Mouse (Mus musculus) CH12.LX (cell line): ENCODE results near the gene Fut4. TPM values are rescaled to one million over a fixed set of nuclear protein-coding genes. Genes with fewer than 3 reads are reported as not detected.

Experiments
- DNase-seq: peaks from one replicate; pipeline ENCODE4 v3.0.0-alpha.2; 2013; ENCODE audit errors: extremely low read depth
- H3K27ac ChIP-seq: 2 replicates; pipeline ENCODE4 v1.5.1; 2012; ENCODE audit warnings: low read depth, mild to moderate bottlenecking, control low read depth, moderate library complexity; ENCODE audit not compliant: insufficient read depth
- H3K27me3 ChIP-seq: replicated peaks from 2 replicates; pipeline ENCODE3; 2012; ENCODE audit warnings: inconsistent platforms
- H3K36me3 ChIP-seq, 2 experiments: replicated peaks in 1 of 2; 2 replicates each; pipeline versions ENCODE3 to v1.6.1; 2012; ENCODE audit warnings: inconsistent platforms in 1 of 2, low read length in 1 of 2, mild to moderate bottlenecking in 1 of 2, mixed read lengths in 1 of 2, moderate library complexity in 1 of 2; ENCODE audit not compliant: control insufficient read depth in 1 of 2, insufficient read depth in 1 of 2
- H3K4me1 ChIP-seq, 2 experiments: 2 replicates each; pipeline ENCODE4 v1.6.1; 2012; ENCODE audit warnings: inconsistent platforms in 1 of 2, moderate library complexity in 1 of 2; ENCODE audit not compliant: insufficient read depth in 2 of 2, control insufficient read depth in 1 of 2
- H3K4me2 ChIP-seq: 2 replicates; pipeline ENCODE4 v1.6.1; 2012; ENCODE audit warnings: low read depth, mild to moderate bottlenecking, control low read depth; ENCODE audit not compliant: poor library complexity, insufficient read depth, severe bottlenecking
- H3K4me3 ChIP-seq, 3 experiments: fragments of 150-350 bp in 1 of 3; sonication (generic) in 1 of 3; replicated peaks in 1 of 3; 2 replicates each; pipeline versions ENCODE3 to v1.5.1; 2011 to 2012; ENCODE audit warnings: low read depth in 2 of 3, low read length in 2 of 3, mild to moderate bottlenecking in 2 of 3, moderate library complexity in 2 of 3, control low read depth in 1 of 3, improper control_type of control experiment in 1 of 3, inconsistent platforms in 1 of 3, mixed read lengths in 1 of 3; ENCODE audit not compliant: poor library complexity in 1 of 3
- H3K79me2 ChIP-seq: replicated peaks from 2 replicates; pipeline ENCODE4 v1.6.1; 2012; ENCODE audit warnings: mild to moderate bottlenecking, moderate library complexity; ENCODE audit not compliant: control insufficient read depth, poor library complexity, insufficient read depth, severe bottlenecking; ENCODE audit errors: extremely low read depth
- H3K9ac ChIP-seq: 2 replicates; pipeline ENCODE4 v1.6.1; 2012; ENCODE audit warnings: low read depth, mild to moderate bottlenecking, control low read depth, moderate library complexity; ENCODE audit not compliant: insufficient read depth
- H3K9me3 ChIP-seq: replicated peaks from 2 replicates; pipeline ENCODE3; 2012; ENCODE audit warnings: low read length, inconsistent platforms, mixed read lengths
- BHLHE40 ChIP-seq: IDR thresholded peaks from 2 replicates; pipeline ENCODE4 v1.6.1; 2011; ENCODE audit warnings: mild to moderate bottlenecking, low read depth, low read length, improper control_type of control experiment
- CHD1 ChIP-seq: IDR thresholded peaks from 2 replicates; pipeline ENCODE4 v1.6.1; 2012; ENCODE audit warnings: low read depth, low read length, improper control_type of control experiment, inconsistent platforms
- CTCF ChIP-seq, 2 experiments: IDR thresholded peaks in 1 of 2; conservative IDR thresholded peaks in 1 of 2; 2 replicates each; pipeline ENCODE4 v1.5.1; 2011 to 2012; ENCODE audit warnings: low read depth in 2 of 2, low read length in 2 of 2, improper control_type of control experiment in 1 of 2, inconsistent platforms in 1 of 2, mild to moderate bottlenecking in 1 of 2, moderate library complexity in 1 of 2
- ELF1 ChIP-seq: IDR thresholded peaks from 2 replicates; pipeline ENCODE4 v1.6.1; 2014; ENCODE audit warnings: low read depth, mild to moderate bottlenecking, inconsistent platforms, low read length, improper control_type of control experiment
- GABPA ChIP-seq: IDR thresholded peaks from 2 replicates; pipeline ENCODE4 v1.6.1; 2012; ENCODE audit warnings: low read depth, low read length, improper control_type of control experiment, inconsistent platforms; ENCODE audit not compliant: insufficient replicate concordance
- HCFC1 ChIP-seq: IDR thresholded peaks from 2 replicates; pipeline ENCODE4 v1.6.1; 2012; ENCODE audit warnings: low read depth, mild to moderate bottlenecking, inconsistent platforms, low read length, improper control_type of control experiment
- JUN ChIP-seq: IDR thresholded peaks from 2 replicates; pipeline ENCODE4 v1.6.1; 2011; ENCODE audit warnings: low read depth, mild to moderate bottlenecking, low read length, improper control_type of control experiment, moderate library complexity; ENCODE audit not compliant: insufficient read depth
- JUND ChIP-seq: conservative IDR thresholded peaks from 2 replicates; pipeline ENCODE4 v1.6.1; 2011; ENCODE audit warnings: low read depth, low read length, improper control_type of control experiment
- KAT2A ChIP-seq: IDR thresholded peaks from 2 replicates; pipeline ENCODE4 v1.6.1; 2012; ENCODE audit warnings: low read length, improper control_type of control experiment, inconsistent platforms; ENCODE audit not compliant: insufficient replicate concordance
- MAFK ChIP-seq: IDR thresholded peaks from 2 replicates; pipeline ENCODE4 v1.6.1; 2011; ENCODE audit warnings: low read length, improper control_type of control experiment; ENCODE audit not compliant: insufficient replicate concordance
- MAX ChIP-seq: IDR thresholded peaks from 2 replicates; pipeline ENCODE4 v1.6.1; 2011; ENCODE audit warnings: low read length, improper control_type of control experiment
- MEF2A ChIP-seq: IDR thresholded peaks from 2 replicates; pipeline ENCODE4 v1.6.1; 2014; ENCODE audit warnings: low read depth, mild to moderate bottlenecking, inconsistent platforms, low read length, improper control_type of control experiment, borderline replicate concordance
- MXI1 ChIP-seq: IDR thresholded peaks from 2 replicates; pipeline ENCODE4 v1.6.1; 2011; ENCODE audit warnings: mild to moderate bottlenecking, low read depth, low read length, improper control_type of control experiment
- NELFE ChIP-seq: IDR thresholded peaks from 2 replicates; pipeline ENCODE4 v1.6.1; 2011; ENCODE audit warnings: low read depth, low read length, improper control_type of control experiment
- PAX5 ChIP-seq: IDR thresholded peaks from 2 replicates; pipeline ENCODE4 v1.6.1; 2012; ENCODE audit warnings: low read length, inconsistent platforms, mixed read lengths
- POLR2AphosphoS2 ChIP-seq: IDR thresholded peaks from 2 replicates; pipeline ENCODE4 v1.6.1; 2011; ENCODE audit warnings: low read depth, low read length, improper control_type of control experiment
- RAD21 ChIP-seq: IDR thresholded peaks from 2 replicates; pipeline ENCODE4 v1.6.1; 2011; ENCODE audit warnings: low read depth, mild to moderate bottlenecking, low read length, improper control_type of control experiment, moderate library complexity
- RCOR1 ChIP-seq: conservative IDR thresholded peaks from 2 replicates; pipeline ENCODE4 v1.6.1; 2012; ENCODE audit warnings: low read depth, mild to moderate bottlenecking, inconsistent platforms, low read length, improper control_type of control experiment
- SIN3A ChIP-seq: IDR thresholded peaks from 2 replicates; pipeline ENCODE4 v1.6.1; 2012; ENCODE audit warnings: low read length, improper control_type of control experiment, inconsistent platforms
- SMC3 ChIP-seq: IDR thresholded peaks from 2 replicates; pipeline ENCODE4 v1.6.1; 2011; ENCODE audit warnings: low read depth, low read length, improper control_type of control experiment
- TBP ChIP-seq: conservative IDR thresholded peaks from 2 replicates; pipeline ENCODE4 v1.6.1; 2011; ENCODE audit warnings: low read depth, low read length, improper control_type of control experiment
- UBTF ChIP-seq: IDR thresholded peaks from 2 replicates; pipeline ENCODE4 v1.6.1; 2012; ENCODE audit warnings: low read depth, mild to moderate bottlenecking, inconsistent platforms, low read length, improper control_type of control experiment, moderate library complexity
- USF2 ChIP-seq: conservative IDR thresholded peaks from 2 replicates; pipeline ENCODE4 v1.6.1; 2011; ENCODE audit warnings: low read depth, low read length, improper control_type of control experiment
- ZC3H11A ChIP-seq: IDR thresholded peaks from 2 replicates; pipeline ENCODE4 v1.6.1; 2012; ENCODE audit warnings: low read depth, mild to moderate bottlenecking, inconsistent platforms, low read length, improper control_type of control experiment
- ZKSCAN1 ChIP-seq: IDR thresholded peaks from 2 replicates; pipeline ENCODE4 v1.6.1; 2012; ENCODE audit warnings: low read depth, inconsistent platforms, low read length, improper control_type of control experiment, borderline replicate concordance
- ZMIZ1 ChIP-seq: IDR thresholded peaks from 2 replicates; pipeline ENCODE4 v1.6.1; 2012; ENCODE audit warnings: low read depth, mild to moderate bottlenecking, inconsistent platforms, low read length, improper control_type of control experiment
- ZNF384 ChIP-seq: IDR thresholded peaks from 2 replicates; pipeline ENCODE4 v1.6.1; 2012; ENCODE audit warnings: low read depth, low read length, improper control_type of control experiment, inconsistent platforms
- dilution Hi-C: fragments of 300-500 bp; cut with MboI; formaldehyde crosslinking; loops from 2 replicates; pipeline ENCODE4 v1.14.3; 2020; ENCODE audit warnings: low sequenced_read_pairs; ENCODE audit not compliant: extremely low pct_unique_long_range_greater_than_20kb, extremely low pct_ligation_motif_present
- in situ Hi-C: fragments of 300-500 bp; cut with MboI; formaldehyde crosslinking; loops from 3 replicates; pipeline ENCODE4 v1.14.3; 2019; ENCODE audit warnings: low sequenced_read_pairs, low pct_ligation_motif_present, low pct_unique_long_range_greater_than_20kb, mixed read lengths
- polyA plus RNA-seq: library from polyadenylated mRNA; unstranded; fragments of >175 nt; gene quantifications from 2 replicates; pipeline ENCODE4 v1.2.1, GENCODE M21; 2012; ENCODE audit warnings: low read depth; ENCODE audit not compliant: insufficient read length
- total RNA-seq, 2 experiments: library from RNA; depleted of rRNA; stranded (reverse); fragments of 300-350 nt in 1 of 2; fragments of >200 nt in 1 of 2; gene quantifications; 2 replicates each; pipeline ENCODE4 v1.2.3; 2012 to 2014

Fut4 gene
- total and polyA plus RNA-seq, 3 experiments, result not detected

- dilution Hi-C loops, result no loop called here
Measured at GRCm38 (mm10) chr9:14739498-14740150, 12.6 kb downstream of the Fut4 start.

DNA sequence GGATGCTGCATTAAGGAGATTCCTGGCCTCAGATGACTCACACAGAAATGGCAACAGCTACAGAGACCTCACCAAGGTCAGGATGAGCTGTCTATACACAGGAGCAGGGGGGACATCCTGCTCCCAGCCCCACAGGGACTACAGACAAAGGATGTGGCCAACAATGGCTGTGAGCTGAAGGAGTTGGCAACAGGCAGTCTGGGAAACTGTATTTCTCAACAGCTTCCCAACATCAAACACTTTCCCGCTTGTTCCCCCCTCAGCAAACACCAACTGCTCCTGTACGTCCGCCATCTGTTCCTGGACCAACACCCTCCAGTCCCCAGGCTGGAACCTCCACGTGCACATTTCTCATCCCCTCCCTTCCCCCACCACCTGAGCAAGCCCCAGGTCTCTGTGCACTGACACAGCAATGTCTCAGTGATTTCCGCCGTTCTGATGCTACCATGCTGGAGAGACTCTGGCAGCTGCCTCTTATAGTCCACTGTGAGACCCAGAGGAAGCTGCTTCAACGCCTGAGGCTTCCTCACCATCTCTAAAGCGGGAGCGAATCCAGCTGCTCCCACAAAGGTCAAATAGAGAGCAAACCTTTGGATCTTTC lies 21.2 kb downstream of the Fut4 start:
- H3K27ac ChIP-seq, result no peak overlapping the region
- no peaks in the 10 kb centered on the region for H3K79me2 ChIP-seq
- H3K36me3 ChIP-seq, result no peaks in the 10 kb centered on the region
- dilution Hi-C loops, result no loop called here
- TF ChIP-seq GABPA (no peak), HCFC1 (no peak), TBP (no peak), SIN3A (no peak), CHD1 (no peak), ZKSCAN1 (no peak), JUN (no peak), PAX5 (no peak), MAFK (no peak), UBTF (no peak), RAD21 (no peak), POLR2AphosphoS2 (no peak), ZMIZ1 (no peak), BHLHE40 (no peak), RCOR1 (no peak), NELFE (no peak)
- TF ChIP-seq, all 38 proteins: peak for 0
- Histone ChIP-seq H3K27me3 (no peaks in the 10 kb centered on the region), H3K9ac (no peak overlapping the region), H3K4me2 (no peak overlapping the region), H3K9me3 (no peaks in the 10 kb centered on the region), H3K4me3 (no peak overlapping the region), H3K4me1 (no peaks in the 10 kb centered on the region)
- no peak for DNase-seq
- in situ Hi-C loops, result no loop called here

More at GRCm38 (mm10) chr9:14739498-14740150, 12.6 kb downstream of the Fut4 start:
- H3K27ac ChIP-seq, result no peak overlapping the region
- H3K4me3 ChIP-seq, result no peak overlapping the region
- H3K9ac ChIP-seq, result no peak overlapping the region
- no peak overlapping the region for H3K4me2 ChIP-seq
- no peaks in the 10 kb centered on the region for H3K9me3 ChIP-seq
- H3K4me1 ChIP-seq, result peaks cover 2 to 21% of the 10 kb centered on the region in 2 experiments; a peak in 3 of 4 replicates
- DNase-seq, result no peak
- H3K27me3 ChIP-seq, result no peaks in the 10 kb centered on the region
- no peaks in the 10 kb centered on the region for H3K36me3 ChIP-seq
- TF ChIP-seq MXI1, result no peak
- TF ChIP-seq MAX, result no peak
- TF ChIP-seq SMC3, result no peak
- no peak for TF ChIP-seq SIN3A
- no peak for TF ChIP-seq ELF1
- TF ChIP-seq RCOR1, result no peak
- no peak for TF ChIP-seq TBP
- no peak for TF ChIP-seq KAT2A
- TF ChIP-seq ZMIZ1, result no peak
- TF ChIP-seq JUND, result no peak
- TF ChIP-seq NELFE, result no peak
- no peak for TF ChIP-seq RAD21
- TF ChIP-seq JUN, result no peak
- no peak for TF ChIP-seq ZNF384
- TF ChIP-seq CTCF (conservative IDR thresholded peaks at IDR 0.05 in 1 of 2, IDR thresholded peaks at IDR 0.05 in 1 of 2; ENCODE audit: low read depth in 2 of 2, low read length in 2 of 2), result no peak
- no peak for TF ChIP-seq MEF2A
- no peak for TF ChIP-seq UBTF
- TF ChIP-seq ZC3H11A, result no peak
- TF ChIP-seq USF2, result no peak
- no peaks in the 10 kb centered on the region for H3K79me2 ChIP-seq
- in situ Hi-C loops, result no loop called here
